Mouse (Mus musculus): ENCODE data around the gene Adgrb2.

Gene Adgrb2

DNA sequence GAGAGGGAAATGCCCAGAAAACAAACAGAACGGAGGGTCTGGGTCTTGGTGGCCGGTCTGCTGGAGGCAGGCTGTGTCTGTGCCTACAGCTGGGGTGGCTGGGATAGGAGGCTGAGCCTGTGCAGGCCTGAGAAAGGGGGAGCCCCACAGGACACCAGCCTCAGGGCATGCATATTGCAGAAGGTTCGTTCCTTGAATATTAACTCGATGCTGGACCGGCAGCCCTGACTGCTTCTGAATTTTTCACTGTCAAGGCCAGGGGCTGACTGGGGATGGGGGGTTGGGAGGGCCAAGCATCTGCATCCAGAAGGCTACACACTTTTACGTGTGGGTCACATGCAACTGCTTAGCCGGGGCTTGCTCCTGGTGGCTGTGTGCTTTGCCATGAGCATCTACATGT lies 48.8 kb downstream of the Adgrb2 start:
- DNase-seq, result no peak

- DNase-seq, result peak in 1 of 2 experiments; percentile 17
These were observed 51.4 kb downstream of the Adgrb2 start for GRCm38 (mm10) chr4:130036112-130036511.

DNA sequence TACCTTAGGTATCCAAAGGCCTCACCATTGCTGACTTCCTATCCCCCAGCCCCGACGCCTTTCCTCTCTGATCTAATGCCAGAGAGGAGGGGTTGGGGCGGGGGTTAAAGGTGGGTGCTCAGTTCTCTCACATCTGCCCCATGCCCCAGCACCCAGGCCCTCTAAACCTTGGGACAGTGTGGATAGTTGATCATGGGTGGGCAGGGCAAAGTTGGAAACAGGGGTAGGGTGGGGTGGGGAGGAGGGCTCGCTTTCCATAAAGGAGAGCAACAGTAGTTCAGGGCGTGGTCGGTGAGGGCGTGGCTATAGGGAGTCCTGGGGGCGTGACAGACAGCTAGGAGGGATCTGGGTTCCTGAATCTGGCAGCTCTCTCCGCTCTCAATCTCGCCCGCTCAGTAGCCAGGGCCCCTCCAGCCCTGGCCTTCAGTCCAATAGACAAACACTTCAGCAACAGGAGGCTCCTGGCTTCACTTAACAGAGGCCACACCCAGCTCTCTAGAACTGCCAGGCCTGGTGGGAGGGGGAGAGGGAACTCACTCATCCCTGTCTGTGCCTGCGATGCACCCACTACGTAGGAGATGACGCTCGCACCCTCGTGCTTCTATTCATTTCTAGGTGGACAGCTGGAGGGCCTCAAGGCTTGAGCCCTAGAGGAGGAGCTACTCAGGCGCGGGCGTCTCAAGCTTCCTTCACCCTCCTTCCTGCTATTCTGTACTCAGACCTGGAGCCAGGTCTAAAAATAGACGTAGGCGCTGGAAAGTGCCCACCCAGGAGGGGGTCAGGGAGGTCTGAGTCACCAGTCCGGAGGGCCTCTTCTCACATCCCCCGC lies 52.1 kb downstream of the Adgrb2 start:
- no peak for DNase-seq

DNA sequence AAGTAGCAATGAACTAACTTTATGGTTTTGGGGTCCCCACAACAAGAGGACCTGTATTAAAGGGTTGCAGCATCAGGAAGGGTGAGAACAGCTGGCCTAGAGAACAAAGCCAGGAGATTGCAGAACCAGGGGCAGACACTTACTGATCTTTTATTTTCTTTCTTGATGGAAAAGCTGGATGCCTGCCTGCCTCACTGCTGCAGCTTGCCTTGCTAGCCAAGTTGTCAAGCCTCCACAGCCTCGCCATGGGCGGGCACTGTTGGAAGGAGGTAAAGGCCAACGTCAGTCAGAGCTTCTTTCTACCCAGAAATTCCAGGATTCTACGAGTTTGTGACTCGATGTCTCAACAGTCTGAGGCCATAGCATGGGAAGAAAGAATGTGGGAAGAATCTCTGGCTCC lies 54.7 kb downstream of the Adgrb2 start:
- DNase-seq, result no peak

DNA sequence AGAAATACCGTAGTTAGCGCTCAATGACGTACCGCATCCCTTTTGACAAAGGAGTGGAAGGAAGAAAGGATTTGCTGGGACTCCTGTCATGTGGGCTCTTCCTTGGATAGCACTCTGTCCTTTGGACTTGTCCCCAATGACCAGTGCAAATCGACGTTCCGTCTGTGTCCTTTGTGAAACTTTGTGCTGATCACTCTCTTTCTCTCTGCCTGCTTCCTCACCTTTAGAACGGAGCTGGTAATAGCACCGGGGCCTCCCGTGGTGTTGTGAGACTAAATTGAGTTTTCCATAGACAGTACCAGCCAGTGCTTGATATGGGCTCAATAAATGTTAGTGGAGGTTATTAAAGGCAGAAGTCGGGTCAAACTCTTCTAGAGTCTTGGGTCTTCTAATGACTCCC lies 56.4 kb downstream of the Adgrb2 start:
- DNase-seq, result no peak

DNA sequence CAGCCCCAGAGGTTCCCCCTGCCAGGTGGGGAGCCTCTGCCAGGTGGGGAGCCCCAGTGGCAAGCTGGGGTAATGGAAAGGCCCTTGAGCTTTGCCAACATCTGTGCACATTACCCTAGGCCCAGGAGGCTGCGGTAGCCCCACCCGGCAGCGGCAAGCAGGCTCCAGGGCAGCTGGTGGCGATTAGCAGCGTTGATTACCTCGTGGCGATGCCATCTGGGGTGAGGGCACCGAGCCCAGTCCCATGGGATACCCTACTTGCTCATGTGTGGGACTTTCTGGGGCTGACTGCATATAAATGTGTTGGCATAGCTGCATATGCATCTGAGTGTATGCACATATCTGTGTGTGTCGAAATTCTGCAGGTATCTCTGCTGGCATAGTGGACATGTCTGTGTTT lies 59.5 kb downstream of the Adgrb2 start:
- no peak for DNase-seq

DNA sequence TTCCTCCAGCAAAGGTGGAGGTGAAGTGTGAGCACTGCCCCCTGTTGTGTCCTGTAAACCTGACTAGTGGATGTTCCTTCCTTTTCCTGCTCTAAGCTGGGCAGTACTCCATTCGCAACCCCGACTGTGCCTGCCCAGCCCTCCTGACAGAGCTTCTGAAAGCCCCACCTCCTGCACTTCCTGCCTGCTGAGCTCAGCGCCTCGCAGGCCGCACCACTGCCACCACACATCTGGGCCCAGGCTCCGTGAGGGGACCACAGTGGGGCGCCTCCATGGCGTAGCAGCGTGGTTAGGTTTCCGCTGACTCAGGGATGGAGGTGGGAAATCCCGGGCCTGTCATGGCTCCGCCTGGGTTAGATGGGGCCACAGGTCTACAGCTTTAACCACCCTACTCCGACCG lies 60.9 kb downstream of the Adgrb2 start:
- DNase-seq, result peak; percentile 30 to 44

- DNase-seq, result peak; percentile 38 to 39
These were observed 62.9 kb downstream of the Adgrb2 start, which contains the start of gene Col16a1 for GRCm38 (mm10) chr4:130047331-130048202. TSS of gene Col16a1 (plus strand) at chr4:130047840.

- no peak for DNase-seq
These were observed 63.5 kb downstream of the Adgrb2 start for GRCm38 (mm10) chr4:130048203-130048479.

DNA sequence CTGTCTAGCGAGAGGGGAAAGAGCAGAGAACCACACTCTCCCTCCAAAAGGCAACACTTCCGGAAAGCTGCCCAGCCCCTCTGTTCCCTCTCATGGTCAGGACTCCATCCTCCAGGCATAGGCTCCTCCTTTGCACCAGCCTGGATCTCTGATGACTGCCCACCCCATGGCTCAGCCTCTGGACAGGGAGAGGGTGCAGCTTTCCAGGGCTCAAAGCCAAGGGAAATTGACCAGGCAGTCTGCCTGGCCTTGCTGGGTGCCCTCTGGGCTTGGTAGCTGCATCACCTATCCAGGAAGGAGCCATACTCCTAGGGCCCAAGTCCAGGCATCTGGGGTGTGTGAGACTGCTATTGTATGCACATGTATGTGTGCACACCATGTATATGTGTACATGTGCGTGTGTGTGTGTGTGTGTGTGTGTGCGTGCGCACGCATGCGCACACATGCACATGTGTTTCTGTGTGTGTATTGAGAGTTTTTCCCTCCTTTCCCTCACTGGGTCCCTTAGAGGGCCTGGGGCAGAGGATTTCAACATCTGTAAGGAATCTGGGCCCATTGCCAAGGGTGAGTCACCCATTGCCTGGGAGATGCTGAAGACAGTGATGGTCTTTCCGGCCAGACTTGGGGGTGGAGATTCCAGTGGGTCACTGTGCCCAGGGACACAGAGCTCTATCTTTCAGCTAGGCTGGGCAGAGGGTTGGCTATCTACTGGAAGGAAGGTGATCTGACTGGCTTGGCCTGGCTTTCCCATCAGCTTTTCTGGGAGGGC lies 65.6 kb downstream of the Adgrb2 start:
- no peak for DNase-seq

DNA sequence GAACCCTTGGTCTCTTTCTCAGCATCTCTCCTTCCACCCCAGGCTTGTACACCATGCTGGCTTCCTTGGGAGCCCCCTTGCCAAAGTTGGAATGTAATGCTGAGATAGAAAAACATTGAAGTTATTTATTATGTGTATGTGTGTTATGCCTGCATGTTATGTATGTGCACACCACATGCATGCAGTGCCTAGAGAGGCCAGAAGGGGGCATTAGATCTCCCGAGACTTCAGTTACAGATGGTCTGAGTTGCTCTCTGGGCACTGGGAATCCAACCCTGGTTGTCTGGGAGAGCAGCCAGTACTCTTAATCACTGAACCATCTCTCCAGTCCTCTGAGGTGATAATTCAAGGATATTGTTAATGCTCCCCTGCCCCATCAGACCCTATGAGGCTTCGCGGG lies 67.6 kb downstream of the Adgrb2 start:
- DNase-seq, result no peak

GRCm38 (mm10) chr4:130053111-130053510 lies 68.4 kb downstream of the Adgrb2 start:
- DNase-seq, result no peak

DNA sequence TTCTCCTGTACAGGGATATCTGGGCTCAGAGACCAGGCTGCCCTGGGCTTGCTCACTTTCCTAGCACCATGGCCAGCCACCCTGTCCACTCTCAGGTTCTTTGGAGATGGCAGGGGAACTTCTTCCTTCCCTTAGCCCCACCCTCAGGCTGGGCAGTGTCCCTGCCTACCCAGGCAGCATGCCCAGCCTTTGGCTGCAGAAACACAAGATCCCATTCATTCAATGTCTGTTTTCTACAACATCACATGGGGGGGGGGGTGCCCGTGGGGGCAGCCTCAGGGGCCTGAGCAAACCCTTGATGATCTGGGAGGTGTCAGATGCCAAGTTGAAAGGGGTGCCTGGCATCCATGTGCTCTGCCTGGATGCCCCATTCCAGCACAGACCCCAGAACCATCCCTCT lies 70.1 kb downstream of the Adgrb2 start:
- no peak for DNase-seq

DNA sequence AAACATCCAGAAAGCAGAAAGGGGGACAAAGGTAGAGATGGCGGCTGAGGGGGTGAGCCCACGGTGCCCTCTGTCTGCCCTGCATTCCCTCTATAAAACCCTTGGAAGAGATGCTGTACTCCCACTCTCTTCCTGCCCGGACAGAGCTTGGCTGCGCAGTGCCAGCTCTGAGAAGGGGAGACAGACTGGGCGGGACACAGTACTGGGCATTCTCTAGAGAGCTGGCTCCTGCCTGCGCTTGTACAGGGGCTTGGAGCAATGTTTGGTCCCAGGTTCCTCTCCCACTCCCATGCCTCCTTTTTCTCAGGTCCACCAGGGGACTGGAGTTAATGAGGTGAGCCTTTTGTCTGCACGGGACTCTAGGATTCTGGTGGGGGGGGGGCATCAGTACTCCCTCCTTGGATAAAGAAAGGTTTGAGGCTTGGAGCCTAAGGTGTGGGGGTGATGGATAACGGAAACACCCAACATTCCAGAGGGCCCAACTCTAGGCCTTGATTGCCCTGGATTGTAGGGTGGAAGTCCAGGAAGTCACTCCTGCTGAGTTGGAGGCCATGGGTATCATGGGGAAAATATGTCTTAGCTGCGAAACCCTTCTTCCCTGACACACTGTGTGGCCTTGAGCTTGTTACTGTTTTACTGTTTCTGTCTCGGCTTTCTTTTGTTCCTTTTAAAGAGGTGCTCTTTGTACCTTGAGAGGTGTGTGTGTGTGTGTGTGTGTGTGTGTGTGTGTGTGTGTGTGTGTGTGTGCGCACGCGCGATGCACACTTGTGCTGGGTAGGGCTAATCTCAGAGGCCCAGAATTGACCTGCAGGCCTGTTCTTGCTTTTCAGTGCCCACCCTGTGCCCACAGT lies 70.7 kb downstream of the Adgrb2 start:
- no peak for DNase-seq

- no peak for DNase-seq
These were observed 71.3 kb downstream of the Adgrb2 start for GRCm38 (mm10) chr4:130056011-130056322.

GRCm38 (mm10) chr4:130056471-130056870 lies 71.8 kb downstream of the Adgrb2 start:
- DNase-seq, result no peak

GRCm38 (mm10) chr4:130060937-130061336 lies 76.3 kb downstream of the Adgrb2 start:
- DNase-seq, result no peak

DNA sequence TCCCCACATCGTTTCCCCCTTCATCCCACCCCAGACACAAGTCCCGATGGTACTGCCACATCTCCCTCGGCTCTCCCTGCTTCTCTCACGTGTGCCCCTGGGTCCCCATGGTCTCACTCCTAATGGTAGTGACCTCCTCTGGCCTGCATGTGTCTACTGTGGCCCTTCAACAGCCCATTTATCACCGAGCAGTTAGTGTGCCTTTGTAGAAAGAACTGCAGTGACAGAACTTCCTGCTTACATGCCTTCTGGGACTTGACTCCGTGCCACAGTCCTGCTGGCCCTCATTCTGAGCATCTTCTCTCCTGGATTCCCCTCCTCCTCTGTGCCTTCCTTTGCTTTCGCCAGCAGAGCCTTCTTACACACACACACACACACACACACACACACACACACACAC lies 78.5 kb downstream of the Adgrb2 start:
- no peak for DNase-seq

DNA sequence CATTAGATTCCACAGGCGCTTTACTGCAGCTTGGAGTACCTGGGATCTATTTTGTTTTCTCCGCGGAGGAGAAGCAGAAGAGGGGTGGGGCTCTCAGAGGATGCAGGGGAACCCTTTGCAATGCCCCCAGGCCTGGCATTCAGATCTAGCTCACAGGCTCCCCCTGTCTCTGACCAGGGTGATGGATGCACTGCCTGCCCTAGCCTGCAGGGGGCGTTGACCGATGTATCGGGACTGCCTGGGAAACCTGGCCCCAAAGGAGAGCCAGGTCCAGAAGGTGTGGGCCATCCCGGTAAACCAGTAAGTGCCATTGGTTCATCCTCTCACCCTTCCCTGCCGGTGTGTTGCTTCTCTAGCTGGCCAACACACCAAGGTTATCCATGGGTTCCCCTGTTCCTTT lies 82.1 kb downstream of the Adgrb2 start:
- DNase-seq, result no peak

- no peak for DNase-seq
These were observed 85.9 kb downstream of the Adgrb2 start for GRCm38 (mm10) chr4:130070523-130070922.

DNA sequence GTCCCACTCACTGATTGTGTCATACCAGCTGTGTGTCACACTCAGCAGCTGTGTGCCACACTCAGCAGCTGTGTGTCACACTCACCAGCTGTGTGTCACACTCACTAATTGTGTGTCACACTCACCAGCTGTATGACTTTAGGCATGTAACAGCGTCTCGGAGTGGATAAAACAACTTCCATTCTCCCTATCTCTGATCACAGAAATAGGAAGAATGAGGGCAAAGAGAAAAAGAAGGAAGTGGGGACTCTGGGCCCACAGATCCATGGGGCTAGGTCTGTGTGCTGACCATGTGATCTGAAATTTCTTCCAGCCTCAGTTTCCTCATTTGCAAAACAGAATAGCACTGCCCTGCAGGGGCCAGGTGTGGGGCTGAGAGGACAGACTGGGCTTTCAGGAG lies 87.1 kb downstream of the Adgrb2 start:
- no peak for DNase-seq

All from spleen, adult 18-20 months (tissue).